Mouse (Mus musculus) embryo, embryonic 9.5 days (tissue): ENCODE data around the gene Tmem11.
"Not testable (repeated sequence)": the region's sequence is repeated elsewhere in the genome, so short reads cannot be mapped to it uniquely, and the experiment has no call there.

Experiments
- DNase-seq: peaks from one replicate; pipeline ENCODE4 v3.0.0-alpha.2; 2017; ENCODE audit errors: extremely low spot score

Gene Tmem11

DNA sequence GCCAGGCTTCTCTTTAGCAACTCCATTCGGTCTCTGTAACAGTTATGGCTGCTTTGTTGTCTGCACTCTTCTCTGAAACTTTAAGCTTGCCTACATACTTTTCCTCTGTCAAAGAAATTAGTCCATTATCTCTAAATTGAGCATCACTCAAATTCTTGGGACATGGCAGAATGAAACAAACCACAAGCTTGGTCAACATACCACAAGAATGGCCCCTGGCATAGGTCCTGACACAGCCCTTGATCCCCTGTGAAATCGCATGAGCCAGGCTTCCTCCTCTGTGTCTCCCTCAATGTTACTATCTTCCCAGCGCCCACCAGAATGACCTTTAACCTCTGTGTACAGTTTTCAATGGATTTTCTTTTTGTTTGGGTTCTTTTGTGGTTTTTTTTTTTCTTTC is 3.3 kb upstream of the Tmem11 start:
- DNase-seq: no peak

- no peak for DNase-seq
These were observed 1.5 kb upstream of the Tmem11 start for GRCm38 (mm10) chr11:60880559-60880958.

- peak; percentile 65 for DNase-seq
These were observed 351 bp upstream of the Tmem11 start for GRCm38 (mm10) chr11:60879423-60879822.

DNA sequence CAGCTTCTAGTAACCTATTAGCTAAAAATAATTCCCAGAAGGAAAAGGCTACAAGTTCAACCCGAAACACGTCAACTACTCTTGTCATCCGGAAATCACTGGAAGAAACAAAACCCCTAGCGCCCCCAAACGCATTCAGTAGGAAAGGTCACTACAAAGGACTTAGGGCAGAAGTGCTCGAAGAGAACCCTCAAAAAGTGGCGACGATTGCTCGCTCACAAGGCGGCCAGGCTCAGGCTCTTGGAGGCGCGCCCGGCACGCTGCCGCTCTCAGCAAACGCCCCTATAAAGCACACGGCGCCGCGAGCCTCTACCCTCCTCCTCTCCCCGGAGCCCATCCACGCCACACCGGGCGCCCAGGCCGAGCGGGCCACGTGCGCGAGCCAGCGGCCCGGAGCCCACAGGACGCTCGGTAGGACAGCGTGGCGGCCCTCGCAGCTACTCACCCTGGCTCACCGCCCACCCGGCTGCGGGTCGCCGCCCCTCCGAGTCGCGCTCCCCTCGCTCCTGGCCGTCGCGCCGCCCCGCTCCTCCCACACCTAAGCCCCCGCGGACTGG is 938 bp downstream of the Tmem11 start:
- peak; percentile 39 for DNase-seq

DNA sequence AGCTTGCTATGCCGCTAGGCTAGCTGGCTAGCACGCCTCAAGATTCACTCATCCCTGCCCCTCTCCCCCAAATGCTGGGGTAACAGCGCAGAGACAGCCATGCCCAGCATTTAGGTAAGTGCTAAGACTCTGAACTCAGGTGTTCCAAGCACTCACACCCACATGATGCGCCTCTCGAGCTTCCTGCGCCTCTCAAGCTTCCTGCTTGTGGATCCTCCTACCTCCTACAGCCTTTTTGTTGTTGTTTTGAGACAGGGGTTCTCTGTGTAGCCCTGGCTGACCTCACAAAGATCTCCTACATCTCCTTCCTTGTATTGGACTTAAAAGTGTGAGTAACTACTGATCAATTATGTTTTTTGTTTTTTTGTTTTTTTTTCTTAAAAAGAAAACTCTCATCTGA is 6.0 kb downstream of the Tmem11 start:
- no peak for DNase-seq

GRCm38 (mm10) chr11:60871409-60871808 is 7.7 kb downstream of the Tmem11 start:
- no peak for DNase-seq

DNA sequence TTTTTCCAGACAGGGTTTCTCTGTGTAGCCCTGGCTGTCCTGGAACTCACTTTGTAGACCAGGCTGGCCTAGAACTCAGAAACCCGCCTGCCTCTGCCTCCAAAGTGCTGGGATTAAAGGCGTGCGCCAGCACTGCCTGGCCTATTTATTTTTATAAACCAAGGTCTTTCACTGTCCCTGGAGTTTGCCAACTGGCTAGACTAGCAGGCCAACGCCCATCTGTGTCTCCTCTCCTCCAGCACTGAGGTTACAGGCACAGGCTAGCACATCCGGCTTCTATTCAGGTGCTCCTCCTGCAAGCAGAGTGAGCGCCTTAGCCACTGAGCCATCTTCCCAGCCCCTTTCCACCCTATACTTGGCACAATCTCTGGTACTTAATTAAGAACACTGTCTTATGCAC is 9.6 kb downstream of the Tmem11 start:
- not testable (repeated sequence) for DNase-seq

- no peak for DNase-seq
These were observed 11.2 kb downstream of the Tmem11 start for GRCm38 (mm10) chr11:60867904-60868303.

GRCm38 (mm10) chr11:60867456-60867855 is 11.6 kb downstream of the Tmem11 start:
- no peak for DNase-seq

- no peak for DNase-seq
These were observed 13.1 kb downstream of the Tmem11 start for GRCm38 (mm10) chr11:60866021-60866420.

GRCm38 (mm10) chr11:60864916-60865315 is 14.2 kb downstream of the Tmem11 start:
- DNase-seq: no peak

GRCm38 (mm10) chr11:60864166-60864565 is 14.9 kb downstream of the Tmem11 start:
- no peak for DNase-seq

DNA sequence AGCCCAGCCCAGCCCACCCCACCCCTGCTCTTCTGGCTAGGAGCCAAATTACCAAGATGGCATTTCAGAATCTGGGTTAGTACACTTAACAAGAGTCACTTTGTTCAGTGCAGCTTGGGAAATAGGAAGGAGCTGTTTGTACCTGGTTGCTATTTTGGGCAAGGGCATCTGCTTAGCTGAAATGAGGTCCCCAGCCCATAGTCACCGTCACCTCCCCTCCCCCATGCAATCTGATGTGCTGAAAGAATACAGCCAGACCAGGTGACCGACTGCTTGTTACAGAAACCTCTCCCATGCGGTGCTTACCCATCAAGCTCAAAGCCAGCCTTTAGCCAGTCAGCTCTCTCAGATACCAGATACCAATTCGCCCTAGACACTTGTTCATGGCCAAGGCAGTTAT is 15.9 kb downstream of the Tmem11 start:
- DNase-seq: no peak

GRCm38 (mm10) chr11:60861993-60862392 is 17.1 kb downstream of the Tmem11 start:
- DNase-seq: no peak

- no peak for DNase-seq
These were observed 22.5 kb downstream of the Tmem11 start for GRCm38 (mm10) chr11:60856587-60856986.

DNA sequence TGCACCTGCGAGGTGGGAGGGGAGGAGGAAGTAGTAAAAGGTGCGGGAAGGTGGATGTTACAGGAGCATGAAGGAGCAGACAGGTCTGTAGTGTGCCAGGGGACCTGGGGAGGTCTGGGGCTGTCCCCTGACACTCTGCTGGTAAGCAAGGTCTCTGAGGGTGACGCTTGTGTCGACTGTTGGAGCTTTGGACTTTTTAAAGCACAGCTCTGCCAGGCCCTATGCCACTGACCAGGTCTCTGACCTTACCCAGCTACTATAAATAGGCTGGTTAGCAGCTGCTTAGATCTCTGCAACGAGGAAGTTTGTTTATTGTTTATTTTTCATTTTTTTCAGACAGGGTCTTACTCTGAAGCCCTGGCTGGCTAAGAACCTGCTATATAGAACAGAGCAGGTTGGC is 33.7 kb downstream of the Tmem11 start:
- DNase-seq: no peak

DNA sequence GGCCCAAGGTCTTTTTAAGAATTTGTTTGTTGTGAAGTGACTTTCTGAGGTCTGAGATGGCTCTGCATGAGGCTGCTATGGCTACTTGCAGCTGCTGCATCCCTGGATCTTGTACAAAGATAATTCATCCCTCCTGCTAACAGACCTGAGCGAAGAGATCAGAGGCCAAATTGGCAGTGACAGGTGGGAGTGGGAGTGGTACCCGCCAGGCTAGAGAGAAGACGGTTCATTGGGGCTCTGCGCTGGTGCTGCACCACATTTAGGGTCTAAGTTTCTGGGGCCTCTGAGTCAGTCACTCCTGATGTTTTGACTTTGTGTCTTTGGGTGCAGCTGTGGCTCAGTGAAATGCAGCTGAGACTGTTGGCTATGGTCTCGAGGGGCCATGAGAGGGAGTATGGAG is 35.7 kb downstream of the Tmem11 start:
- DNase-seq: no peak

GRCm38 (mm10) chr11:60841467-60842200 is 37.4 kb downstream of the Tmem11 start:
- no peak for DNase-seq

DNA sequence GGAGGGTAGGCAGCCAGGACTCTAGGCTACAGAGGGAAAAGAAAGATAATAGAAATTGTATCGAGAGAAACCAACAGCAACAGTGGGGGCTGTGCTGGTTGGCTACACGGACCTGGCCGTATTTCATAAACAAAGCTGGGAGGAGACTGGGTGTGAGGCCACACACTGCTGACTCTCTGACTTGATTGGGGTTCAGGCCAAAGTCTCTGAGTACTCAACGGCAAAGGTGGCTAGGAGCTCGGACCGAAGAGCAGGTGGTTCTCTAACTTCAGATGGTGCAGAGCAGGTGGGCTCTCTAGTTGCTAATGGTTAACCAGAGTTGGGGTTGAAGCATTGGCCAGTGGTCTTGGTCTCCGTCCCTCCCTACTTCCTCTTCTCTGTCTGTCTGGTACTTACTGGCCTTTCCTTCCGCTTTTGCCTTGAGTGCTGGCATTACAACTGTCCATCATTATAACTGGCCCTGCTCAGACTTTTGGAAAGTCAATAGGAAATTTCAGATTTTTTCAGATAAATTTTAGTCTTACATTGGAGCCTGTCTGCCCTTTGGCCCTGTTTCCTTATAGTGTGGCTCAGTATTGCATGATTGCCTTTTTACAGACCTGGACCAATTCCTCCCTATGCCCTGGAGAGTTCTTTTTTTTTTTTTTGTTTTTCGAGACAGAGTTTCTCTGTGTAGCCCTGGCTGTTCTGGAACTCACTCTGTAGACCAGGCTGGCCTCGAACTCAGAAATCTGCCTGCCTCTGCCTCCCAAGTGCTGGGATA is 41.2 kb downstream of the Tmem11 start:
- DNase-seq: no peak

- no peak for DNase-seq
These were observed 42.2 kb downstream of the Tmem11 start for GRCm38 (mm10) chr11:60836897-60837296.

- DNase-seq: peak; percentile 84
These were observed 48.5 kb downstream of the Tmem11 start, which contains the start of gene Dhrs7b for GRCm38 (mm10) chr11:60830433-60831052. TSS of gene Dhrs7b (plus strand) at chr11:60830631.

DNA sequence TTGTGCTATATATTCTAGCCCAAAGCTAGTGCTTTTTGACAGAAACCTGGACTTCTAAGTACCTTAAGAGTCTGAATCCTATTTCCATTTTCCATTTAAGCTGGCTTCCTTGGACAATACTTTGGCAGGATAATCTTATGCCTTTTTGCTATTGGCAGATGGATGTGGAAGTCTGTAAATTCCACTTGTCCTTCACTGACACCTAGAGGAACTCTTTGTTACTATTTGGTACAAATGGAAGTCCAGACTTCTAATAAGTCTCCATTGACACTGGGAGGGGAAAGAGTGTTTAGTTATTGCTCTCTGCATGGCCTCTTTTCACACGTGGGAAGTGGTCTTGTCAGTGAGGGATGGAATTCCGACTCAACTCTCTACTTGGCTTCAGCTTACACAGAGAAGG is 50.2 kb downstream of the Tmem11 start:
- DNase-seq: no peak
